Mouse (Mus musculus): Measurements from ENCODE around the gene Prrg2.

Gene Prrg2

GRCm38 (mm10) chr7:45012011-45012410 lies 50.5 kb downstream of the Prrg2 start:
- DNase-seq (ENCODE audit: low read depth, low spot score), result no peak

- no peak for DNase-seq (ENCODE audit: low read depth, low spot score)
These were observed 54.1 kb downstream of the Prrg2 start for GRCm38 (mm10) chr7:45008411-45008810.

GRCm38 (mm10) chr7:45007846-45008245 lies 54.6 kb downstream of the Prrg2 start:
- DNase-seq (ENCODE audit: low read depth, low spot score), result no peak

GRCm38 (mm10) chr7:45007141-45007540 lies 55.3 kb downstream of the Prrg2 start:
- DNase-seq (ENCODE audit: low read depth, low spot score), result no peak

GRCm38 (mm10) chr7:45006503-45006902 lies 56.0 kb downstream of the Prrg2 start:
- no peak for DNase-seq (ENCODE audit: low read depth, low spot score)

- DNase-seq (ENCODE audit: low read depth, low spot score), result no peak
These were observed 57.0 kb downstream of the Prrg2 start for GRCm38 (mm10) chr7:45005321-45005992.

- no peak for DNase-seq (ENCODE audit: low read depth, low spot score)
These were observed 57.9 kb downstream of the Prrg2 start for GRCm38 (mm10) chr7:45004546-45004945.

Data from mesoderm, embryonic 11.5 days (tissue).